Mouse (Mus musculus) kidney, adult 2 months (tissue): ENCODE measurements at regions not wholly inside any gene's neighbourhood (a gene's known extent, or its start where the extent isn't known, plus 50 kb on each side); places are given as distances from the start of the nearest gene placed in this dataset.

Experiments
- DNase-seq: peaks from one replicate; pipeline ENCODE4 v3.0.0; 2021
- H3K27ac ChIP-seq: fragments of 200-500 bp; 2 replicates; pipeline ENCODE4 v1.5.1; 2012; ENCODE audit warnings: low read depth, low read length, control low read depth, inconsistent platforms; ENCODE audit not compliant: insufficient read depth
- H3K27me3 ChIP-seq: fragments of 200-500 bp; replicated peaks from 2 replicates; pipeline ENCODE4 v1.6.1; 2012; ENCODE audit warnings: mild to moderate bottlenecking, moderate library complexity, low read length, inconsistent platforms; ENCODE audit not compliant: control insufficient read depth, insufficient read depth
- H3K36me3 ChIP-seq: fragments of 200-500 bp; 2 replicates; pipeline ENCODE4 v1.6.1; 2012; ENCODE audit warnings: mild to moderate bottlenecking, moderate library complexity, low read length, inconsistent platforms; ENCODE audit not compliant: control insufficient read depth, insufficient read depth
- H3K4me1 ChIP-seq: fragments of 200-500 bp; 2 replicates; pipeline ENCODE4 v1.6.1; 2011; ENCODE audit warnings: low read length; ENCODE audit not compliant: control insufficient read depth, insufficient read depth
- H3K4me3 ChIP-seq: fragments of 200-500 bp; 2 replicates; pipeline ENCODE4 v1.5.1; 2011; ENCODE audit warnings: mild to moderate bottlenecking, low read depth, low read length, control low read depth; ENCODE audit not compliant: insufficient read depth
- CTCF ChIP-seq: fragments of 200-500 bp; conservative IDR thresholded peaks from 2 replicates; pipeline ENCODE4 v1.5.1; 2011; ENCODE audit warnings: low read depth, mild to moderate bottlenecking, control low read depth, low read length, moderate library complexity, mixed read lengths; ENCODE audit not compliant: insufficient read depth, insufficient read length
- POLR2A ChIP-seq: fragments of 200-500 bp; IDR thresholded peaks from one replicate; pipeline ENCODE4 v1.6.1; 2011; ENCODE audit warnings: low read depth, low read length, control low read depth
- WGBS: fragments of 180-500 bp; shearing (Covaris S2); methylation state at CpG from one replicate; pipeline ENCODE4 v1.1.7; 2018; 5-methylcytosine and 5-hydroxymethylcytosine counted together

GRCm38 (mm10) chr16:51393871-51394270, 637.2 kb upstream of the Cblb start:
- H3K4me3 ChIP-seq = no peak overlapping the region
- no peak overlapping the region for H3K27ac ChIP-seq
- WGBS = 73% methylated on average over 1 of the region's 1 CpGs
- no peaks in the 10 kb centered on the region for H3K36me3 ChIP-seq
- DNase-seq = no peak
- no peaks in the 10 kb centered on the region for H3K4me1 ChIP-seq
- TF ChIP-seq CTCF = no peak
- TF ChIP-seq POLR2A = no peak
- no peaks in the 10 kb centered on the region for H3K27me3 ChIP-seq
